Mouse (Mus musculus): ENCODE measurements around the gene Cbx1. TPM values are rescaled to one million over a fixed set of nuclear protein-coding genes. Genes with fewer than 3 reads are reported as not detected.

Gene Cbx1
- polyA plus RNA-seq, 2 experiments, result 87.8 to 98.9 TPM

- no peak overlapping the region for H3K9ac ChIP-seq (ENCODE audit: low read depth, low read length, severe bottlenecking)
Measured at GRCm38 (mm10) chr11:96761984-96762383, 26.9 kb upstream of the Cbx1 start.

GRCm38 (mm10) chr11:96762742-96763470 is 26.0 kb upstream of the Cbx1 start:
- ATAC-seq (ENCODE audit: low FRiP score, low read depth), result no peak
- H3K4me2 ChIP-seq (replicated peaks; ENCODE audit: low read depth, low read length, severe bottlenecking), result no peak overlapping the region
- H3K9ac ChIP-seq (ENCODE audit: low read depth, low read length, severe bottlenecking), result no peak overlapping the region
- no peak overlapping the region for H3K27ac ChIP-seq (replicated peaks; ENCODE audit: low read depth, low read length)
- 0 out of 2 replicates have a peak, but pooled peaks cover 3% of the 10 kb centered on the region for H3K4me1 ChIP-seq (ENCODE audit: control insufficient read depth, insufficient read depth, low read length)
- no peaks in the 10 kb centered on the region for H3K9me3 ChIP-seq (ENCODE audit: control insufficient read depth, low read length)
- no peaks in the 10 kb centered on the region for H3K27me3 ChIP-seq (ENCODE audit: control insufficient read depth, insufficient read depth, low read length)
- H3K36me3 ChIP-seq (ENCODE audit: control insufficient read depth, insufficient read depth, low read length), result no peaks in the 10 kb centered on the region; the same call in 1 of the 2 replicates
- H3K4me3 ChIP-seq (replicated peaks; ENCODE audit: low read length), result no peak overlapping the region
- 52% methylated on average over 14 of the region's 15 CpGs for WGBS
- DNase-seq (ENCODE audit: low spot score), result no peak
- no peak for TF ChIP-seq POLR2A (IDR thresholded peaks at IDR 0.05; ENCODE audit: borderline replicate concordance, extremely low read depth, insufficient read depth, insufficient read length)

More at GRCm38 (mm10) chr11:96761984-96762383, 26.9 kb upstream of the Cbx1 start:
- Histone ChIP-seq H3K4me1 (ENCODE audit: control insufficient read depth, insufficient read depth, low read length) (0 out of 2 replicates have a peak, but pooled peaks cover 3% of the 10 kb centered on the region), H3K4me2 (replicated peaks; ENCODE audit: low read depth, low read length, severe bottlenecking) (no peak overlapping the region), H3K27me3 (ENCODE audit: control insufficient read depth, insufficient read depth, low read length) (no peaks in the 10 kb centered on the region), H3K27ac (replicated peaks; ENCODE audit: low read depth, low read length) (no peak overlapping the region), H3K36me3 (ENCODE audit: control insufficient read depth, insufficient read depth, low read length) (no peaks in the 10 kb centered on the region), H3K9me3 (ENCODE audit: control insufficient read depth, low read length) (no peaks in the 10 kb centered on the region), H3K4me3 (replicated peaks; ENCODE audit: low read length) (no peak overlapping the region)
- 69% methylated on average over 7 of the region's 7 CpGs for WGBS
- no peak for ATAC-seq (ENCODE audit: low FRiP score, low read depth)
- no peak for DNase-seq (ENCODE audit: low spot score)
- TF ChIP-seq POLR2A (IDR thresholded peaks at IDR 0.05; ENCODE audit: borderline replicate concordance, extremely low read depth, insufficient read depth, insufficient read length), result no peak

GRCm38 (mm10) chr11:96764511-96765350 is 24.2 kb upstream of the Cbx1 start:
- H3K4me2 ChIP-seq (replicated peaks; ENCODE audit: low read depth, low read length, severe bottlenecking), result no peak overlapping the region
- H3K27me3 ChIP-seq (ENCODE audit: control insufficient read depth, insufficient read depth, low read length), result no peaks in the 10 kb centered on the region
- no peak overlapping the region for H3K9ac ChIP-seq (ENCODE audit: low read depth, low read length, severe bottlenecking)
- H3K4me1 ChIP-seq (ENCODE audit: control insufficient read depth, insufficient read depth, low read length), result 0 out of 2 replicates have a peak, but pooled peaks cover 3% of the 10 kb centered on the region
- no peaks in the 10 kb centered on the region for H3K9me3 ChIP-seq (ENCODE audit: control insufficient read depth, low read length)
- DNase-seq (ENCODE audit: low spot score) (no peak), ATAC-seq (ENCODE audit: low FRiP score, low read depth) (no peak)
- no peak for TF ChIP-seq POLR2A (IDR thresholded peaks at IDR 0.05; ENCODE audit: borderline replicate concordance, extremely low read depth, insufficient read depth, insufficient read length)
- 43% methylated on average over 13 of the region's 13 CpGs for whole genome bisulfite sequencing
- no peak overlapping the region for H3K27ac ChIP-seq (replicated peaks; ENCODE audit: low read depth, low read length)
- H3K4me3 ChIP-seq (replicated peaks; ENCODE audit: low read length), result no peak overlapping the region
- H3K36me3 ChIP-seq (ENCODE audit: control insufficient read depth, insufficient read depth, low read length), result peaks cover 13% of the 10 kb centered on the region

- no peak for DNase-seq (ENCODE audit: low spot score)
Measured at GRCm38 (mm10) chr11:96765645-96766044, 23.3 kb upstream of the Cbx1 start.

GRCm38 (mm10) chr11:96766555-96766954 is 22.4 kb upstream of the Cbx1 start:
- no peak for DNase-seq (ENCODE audit: low spot score)
- H3K27ac ChIP-seq (replicated peaks; ENCODE audit: low read depth, low read length), result no peak overlapping the region
- no peak for ATAC-seq (ENCODE audit: low FRiP score, low read depth)
- no peak overlapping the region for H3K4me3 ChIP-seq (replicated peaks; ENCODE audit: low read length)
- WGBS, result 78% methylated on average over 12 of the region's 12 CpGs
- TF ChIP-seq POLR2A (IDR thresholded peaks at IDR 0.05; ENCODE audit: borderline replicate concordance, extremely low read depth, insufficient read depth, insufficient read length), result no peak
- no peaks in the 10 kb centered on the region for H3K27me3 ChIP-seq (ENCODE audit: control insufficient read depth, insufficient read depth, low read length)
- H3K36me3 ChIP-seq (ENCODE audit: control insufficient read depth, insufficient read depth, low read length), result peaks cover 31% of the 10 kb centered on the region
- no peaks in the 10 kb centered on the region for H3K9me3 ChIP-seq (ENCODE audit: control insufficient read depth, low read length)
- H3K9ac ChIP-seq (ENCODE audit: low read depth, low read length, severe bottlenecking), result no peak overlapping the region
- 0 out of 2 replicates have a peak, but pooled peaks cover 3% of the 10 kb centered on the region for H3K4me1 ChIP-seq (ENCODE audit: control insufficient read depth, insufficient read depth, low read length)
- no peak overlapping the region for H3K4me2 ChIP-seq (replicated peaks; ENCODE audit: low read depth, low read length, severe bottlenecking)

More at GRCm38 (mm10) chr11:96765645-96766044, 23.3 kb upstream of the Cbx1 start:
- ATAC-seq (ENCODE audit: low FRiP score, low read depth), result no peak
- WGBS, result 64% methylated on average over 7 of the region's 7 CpGs
- 0 out of 2 replicates have a peak, but pooled peaks cover 3% of the 10 kb centered on the region for H3K4me1 ChIP-seq (ENCODE audit: control insufficient read depth, insufficient read depth, low read length)
- no peak for TF ChIP-seq POLR2A (IDR thresholded peaks at IDR 0.05; ENCODE audit: borderline replicate concordance, extremely low read depth, insufficient read depth, insufficient read length)
- H3K27me3 ChIP-seq (ENCODE audit: control insufficient read depth, insufficient read depth, low read length), result no peaks in the 10 kb centered on the region
- no peak overlapping the region for H3K4me3 ChIP-seq (replicated peaks; ENCODE audit: low read length)
- no peak overlapping the region for H3K27ac ChIP-seq (replicated peaks; ENCODE audit: low read depth, low read length)
- peaks cover 22% of the 10 kb centered on the region for H3K36me3 ChIP-seq (ENCODE audit: control insufficient read depth, insufficient read depth, low read length)
- no peaks in the 10 kb centered on the region for H3K9me3 ChIP-seq (ENCODE audit: control insufficient read depth, low read length)
- H3K4me2 ChIP-seq (replicated peaks; ENCODE audit: low read depth, low read length, severe bottlenecking), result no peak overlapping the region
- H3K9ac ChIP-seq (ENCODE audit: low read depth, low read length, severe bottlenecking), result no peak overlapping the region
